Mouse (Mus musculus) spleen, adult 10 weeks (tissue): ENCODE data around the gene Mef2b. TPM values are rescaled to one million over a fixed set of nuclear protein-coding genes. Genes with fewer than 3 reads are reported as not detected.

Experiments
- polyA plus RNA-seq: library from polyadenylated mRNA; stranded (reverse); fragments of 350-450 nt; fragmentation: Illumina TruSeq; extraction: RNeasy Lipid Tissue Mini Kit (QIAGEN cat#74804); gene quantifications from one replicate; pipeline ENCODE4 v1.2.3, GENCODE M21; 2015; ENCODE audit warnings: low replicate concordance; ENCODE audit not compliant: insufficient read depth

The Mef2b gene
- 0.33 TPM for polyA plus RNA-seq

GRCm38 (mm10) chr8:70139026-70139857, at the start of gene Mef2b, which contains the start of the genes Rfxank and Borcs8:
TSS of gene Mef2b (plus strand) at chr8:70139711.
TSS of gene Rfxank (minus strand) at chr8:70139154.
TSS of gene Borcs8 (plus strand) at chr8:70139499.

GRCm38 (mm10) chr8:70120667-70121066, 18.8 kb upstream of the Mef2b start, which contains the start of gene Ncan:
TSS of gene Ncan (minus strand) at chr8:70120873.

GRCm38 (mm10) chr8:70131166-70131883, 8.2 kb upstream of the Mef2b start, which contains the start of gene Nr2c2ap:
TSS of gene Nr2c2ap (plus strand) at chr8:70131333.

GRCm38 (mm10) chr8:70172043-70172681, 32.7 kb downstream of the Mef2b start, which contains the start of gene Tmem161a:
TSS of gene Tmem161a (plus strand) at chr8:70172356.

GRCm38 (mm10) chr8:70212112-70213055, 72.9 kb downstream of the Mef2b start, which contains the start of gene Slc25a42:
TSS of gene Slc25a42 (minus strand) at chr8:70212305.

Other genes starting within 250 kb of the Mef2b start
- not detected for gene Tssk6, start 237.5 kb upstream of the Mef2b start, polyA plus RNA-seq
- 13.6 TPM for gene Ndufa13, start 237.2 kb upstream of the Mef2b start, polyA plus RNA-seq
- not detected for gene Yjefn3, start 237.0 kb upstream of the Mef2b start, polyA plus RNA-seq
- 21.0 TPM for gene Gatad2a, start 143.3 kb upstream of the Mef2b start, polyA plus RNA-seq
- 55.1 TPM for gene Mau2, start 97.0 kb upstream of the Mef2b start, polyA plus RNA-seq
- 29.4 TPM for gene Sugp1, start 96.9 kb upstream of the Mef2b start, polyA plus RNA-seq
- 1.2 TPM for gene Tm6sf2, start 66.8 kb upstream of the Mef2b start, polyA plus RNA-seq
- not detected for gene Hapln4, start 56.3 kb upstream of the Mef2b start, polyA plus RNA-seq
- 0.06 TPM for gene Ncan, start 18.8 kb upstream of the Mef2b start, polyA plus RNA-seq
- 17.2 TPM for gene Nr2c2ap, start 8.4 kb upstream of the Mef2b start, polyA plus RNA-seq
- 7.4 TPM for gene Rfxank, start 557 bp upstream of the Mef2b start, polyA plus RNA-seq
- gene Borcs8, start 212 bp upstream of the Mef2b start, polyA plus RNA-seq: 25.0 TPM
- 15.6 TPM for gene Tmem161a, start 32.6 kb downstream of the Mef2b start, polyA plus RNA-seq
- gene Slc25a42, start 72.6 kb downstream of the Mef2b start, polyA plus RNA-seq: 8.9 TPM
- 44.6 TPM for gene Sugp2, start 94.5 kb downstream of the Mef2b start, polyA plus RNA-seq
- gene Armc6, start 94.8 kb downstream of the Mef2b start, polyA plus RNA-seq: 3.8 TPM
- gene Homer3, start 143.1 kb downstream of the Mef2b start, polyA plus RNA-seq: 4.2 TPM
- gene Ddx49, start 162.8 kb downstream of the Mef2b start, polyA plus RNA-seq: 23.5 TPM
- 32.0 TPM for gene Cope, start 162.8 kb downstream of the Mef2b start, polyA plus RNA-seq
- gene Cers1, start 176.1 kb downstream of the Mef2b start, polyA plus RNA-seq: not detected
- not detected for gene Gdf1, start 190.1 kb downstream of the Mef2b start, polyA plus RNA-seq
- gene Upf1, start 213.6 kb downstream of the Mef2b start, polyA plus RNA-seq: 16.2 TPM
- gene Comp, start 233.8 kb downstream of the Mef2b start, polyA plus RNA-seq: 0.10 TPM